Mouse (Mus musculus): ENCODE measurements around the gene Fam81a. TPM values are rescaled to one million over a fixed set of nuclear protein-coding genes. Genes with fewer than 3 reads are reported as not detected.
A peak's percentile ranks its signal among the peaks of the same experiment; 100 is the strongest.

The Fam81a gene
- total RNA-seq, 2 experiments from 2014 or later, result 194 to 203 TPM

DNA sequence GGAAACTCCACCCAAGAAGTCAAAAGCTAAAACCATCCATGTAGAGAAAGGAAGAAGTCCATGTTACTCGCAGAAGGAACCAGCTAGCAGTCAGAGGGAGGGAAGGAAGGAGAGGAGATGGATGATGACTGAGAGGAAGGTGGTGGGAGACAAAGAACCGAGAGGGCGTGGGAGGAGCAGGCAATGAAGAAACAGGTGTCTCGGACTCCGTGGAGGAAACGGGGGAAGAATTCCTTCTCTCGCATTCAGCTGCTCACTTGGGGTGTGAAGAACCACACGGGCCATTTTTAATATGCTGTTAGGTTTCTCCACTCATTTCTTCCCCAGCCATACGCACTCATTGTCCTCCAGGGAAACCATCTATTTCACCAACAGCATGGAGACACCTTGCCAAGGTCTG is 8.1 kb downstream of the Fam81a start:
- intact Hi-C loops (cut with DNase I), result no loop called here
- peak in 1 of 2 experiments; percentile 29 for DNase-seq (ENCODE audit: low spot score in 2 of 2)

DNA sequence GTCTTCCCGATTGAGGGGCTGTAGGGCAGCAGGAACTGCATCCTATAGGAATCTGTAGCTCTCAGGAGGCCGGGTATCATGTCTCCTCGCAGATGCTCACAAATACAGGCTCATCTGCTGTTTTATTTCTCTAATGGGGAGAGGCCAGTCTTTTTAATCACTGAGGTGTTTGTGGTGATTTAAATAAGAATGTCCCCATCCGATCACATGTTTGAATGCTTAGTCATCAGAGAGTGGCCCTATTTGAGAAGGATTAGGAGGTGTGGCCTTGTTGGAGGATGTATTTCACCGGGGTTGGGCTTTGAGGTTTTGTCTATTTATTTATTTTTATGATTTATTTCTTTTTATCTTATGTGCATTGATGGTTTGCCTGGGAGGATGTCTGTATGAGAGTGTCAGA is 11.6 kb downstream of the Fam81a start:
- no peak for DNase-seq (ENCODE audit: low spot score in 2 of 2)
- intact Hi-C loops (cut with DNase I), result no loop called here

DNA sequence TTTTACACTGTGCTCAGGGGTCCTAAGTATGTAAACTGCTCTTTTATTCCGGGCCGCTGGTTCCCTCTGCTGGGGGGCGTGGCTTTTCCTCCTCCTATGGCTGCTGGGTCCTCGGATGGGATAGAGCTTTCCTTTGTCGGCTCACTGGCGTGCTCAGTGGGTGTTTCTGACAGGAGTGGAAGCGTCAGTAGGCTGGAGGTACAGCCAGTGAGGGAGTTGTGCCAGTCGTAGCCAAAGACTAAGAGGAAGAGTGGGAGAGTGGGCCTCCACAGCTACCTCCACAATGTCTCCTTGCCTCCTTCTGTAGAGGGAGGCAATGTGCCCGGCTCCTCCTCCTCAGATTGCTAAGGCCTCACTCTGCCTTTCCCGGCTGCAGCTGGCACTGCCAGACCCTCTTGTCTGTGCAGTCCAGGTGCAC is 30.5 kb downstream of the Fam81a start:
- intact Hi-C loops (cut with DNase I), result no loop called here
- no peak for DNase-seq (ENCODE audit: low spot score in 2 of 2)

DNA sequence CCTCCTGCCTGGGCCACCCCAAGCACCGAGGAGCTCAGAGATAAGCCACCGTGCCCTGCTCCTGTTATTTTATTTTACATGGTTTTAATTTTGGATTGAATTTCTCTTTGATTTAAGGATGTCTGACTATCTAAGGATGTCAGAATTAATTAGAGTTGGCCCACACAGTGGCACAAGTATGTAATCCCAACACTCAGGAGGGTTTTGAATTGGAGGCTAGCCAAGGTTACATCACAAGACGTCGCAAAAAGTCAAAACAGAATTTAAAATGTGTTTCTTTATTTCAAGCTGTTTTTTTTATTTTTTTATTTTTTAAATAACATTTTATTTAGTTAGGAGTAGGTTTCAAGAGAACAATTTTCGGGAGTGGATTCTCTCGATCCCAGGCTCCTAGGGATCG is 31.5 kb downstream of the Fam81a start:
- no peak for DNase-seq (ENCODE audit: low spot score in 2 of 2)
- intact Hi-C loops (cut with DNase I), result no loop called here

DNA sequence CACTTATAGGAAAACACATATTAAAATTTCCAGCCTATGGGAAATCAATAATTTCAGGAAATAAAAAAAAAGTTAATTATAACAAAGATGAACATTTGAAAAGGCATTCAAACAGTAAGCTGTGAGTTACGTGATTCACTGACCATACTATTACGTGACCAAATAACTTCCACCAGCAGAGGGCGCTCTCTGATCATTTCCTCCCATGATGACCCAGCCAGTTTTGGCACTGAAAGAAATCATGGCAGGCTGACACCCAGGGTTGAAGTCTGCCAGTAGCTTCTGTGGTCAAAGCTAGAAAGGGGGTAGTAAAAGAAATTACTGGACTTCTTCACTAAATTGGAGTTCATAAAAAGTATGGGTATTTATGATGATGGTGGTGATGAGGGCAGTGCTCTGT is 33.1 kb downstream of the Fam81a start:
- intact Hi-C loops (cut with DNase I), result loop anchor here (2.0 to 10.0 kb wide), 2 partner anchors 284 to 396 kb away; partner anchors contain the start of gene Rnf111
- DNase-seq (ENCODE audit: low spot score in 2 of 2), result peak; percentile 87 to 92

DNA sequence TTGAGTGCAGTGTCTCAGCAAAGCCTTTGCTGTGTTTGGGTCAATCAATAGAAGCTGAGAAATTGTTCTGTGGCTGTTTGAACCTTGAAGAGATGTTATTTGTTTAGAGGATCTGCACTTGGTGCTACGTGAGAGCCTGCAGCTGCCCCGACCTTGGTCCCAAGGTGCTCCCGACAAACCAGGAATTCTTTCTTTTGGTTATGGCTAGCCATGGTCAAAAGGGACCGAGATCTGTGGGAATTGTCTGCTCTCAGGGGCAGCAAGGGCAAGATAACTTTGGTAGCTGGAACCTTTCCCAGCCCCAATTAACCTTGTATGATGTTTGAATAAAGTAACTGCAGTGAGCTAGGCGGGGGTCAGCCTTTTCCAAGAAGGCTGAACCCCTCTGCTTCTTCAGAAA is 34.2 kb downstream of the Fam81a start:
- intact Hi-C loops (cut with DNase I), result loop anchor here (2.0 to 10.0 kb wide), 2 partner anchors 285 to 397 kb away; partner anchors contain the start of gene Rnf111
- no peak for DNase-seq (ENCODE audit: low spot score in 2 of 2)

DNA sequence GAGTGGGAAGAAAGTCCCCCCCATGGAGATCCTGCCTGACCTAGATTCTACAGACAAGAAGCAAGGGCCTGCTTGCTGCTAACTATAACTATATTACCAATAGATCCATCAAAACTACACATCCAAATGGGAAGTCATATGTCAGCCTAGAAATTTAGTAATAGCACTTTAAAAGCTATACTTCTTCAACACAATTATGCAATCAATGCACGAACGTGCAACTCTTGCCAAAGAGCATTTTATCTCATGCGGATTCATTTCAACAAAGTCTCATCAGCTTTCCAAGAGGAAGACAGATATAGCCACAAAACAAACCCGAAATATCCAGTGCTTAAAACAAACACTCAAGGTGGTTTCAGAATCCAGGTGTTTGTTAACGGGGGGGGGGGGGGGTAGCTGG is 36.8 kb downstream of the Fam81a start:
- DNase-seq (ENCODE audit: low spot score in 2 of 2), result peak in 1 of 2 experiments; percentile 62
- intact Hi-C loops (cut with DNase I), result loop anchor here (10.0 kb wide), 1 partner anchor 399 kb away; the partner anchor contains the start of gene Rnf111

DNA sequence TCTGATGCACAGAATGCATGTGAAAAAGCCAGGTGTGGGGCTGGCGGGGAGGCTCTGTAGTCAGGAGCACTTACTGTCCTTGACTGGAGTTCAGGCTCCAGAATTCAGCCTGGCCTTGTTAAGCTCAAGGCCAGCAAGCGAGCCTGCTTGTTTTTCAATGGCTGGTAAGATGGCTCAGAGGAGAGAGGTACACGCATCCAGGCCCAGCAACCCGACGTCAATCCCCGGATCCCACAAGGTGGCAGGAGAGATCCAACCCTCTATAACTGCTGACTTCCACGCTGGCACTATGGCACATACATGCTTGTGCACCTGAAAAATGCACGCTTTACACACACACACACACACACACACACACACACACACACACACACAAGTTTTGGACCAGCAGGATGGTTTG is 39.3 kb downstream of the Fam81a start:
- intact Hi-C loops (cut with DNase I), result loop anchor here (10.0 kb wide), 1 partner anchor 402 kb away; the partner anchor contains the start of gene Rnf111
- DNase-seq (ENCODE audit: low spot score in 2 of 2), result no peak

DNA sequence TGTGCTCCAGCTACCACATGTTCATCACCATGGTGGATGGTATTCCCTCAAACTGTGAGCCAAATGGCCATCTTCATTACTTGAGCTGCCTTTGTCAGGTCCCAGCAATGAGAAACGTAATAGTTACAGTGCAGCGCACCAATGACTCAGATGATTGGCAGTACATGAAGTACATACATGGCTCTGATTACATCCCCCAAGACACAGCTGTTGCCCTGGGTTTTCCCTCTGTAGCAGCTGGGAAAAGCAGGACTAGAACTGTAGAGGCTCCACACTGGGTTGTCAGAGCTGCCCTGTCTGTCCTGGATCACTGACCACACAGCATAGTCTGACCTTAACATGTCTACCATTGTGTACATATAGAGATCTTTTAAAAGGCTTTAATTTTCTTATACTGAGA is 44.8 kb downstream of the Fam81a start:
- no peak for DNase-seq (ENCODE audit: low spot score in 2 of 2)
- intact Hi-C loops (cut with DNase I), result no loop called here

DNA sequence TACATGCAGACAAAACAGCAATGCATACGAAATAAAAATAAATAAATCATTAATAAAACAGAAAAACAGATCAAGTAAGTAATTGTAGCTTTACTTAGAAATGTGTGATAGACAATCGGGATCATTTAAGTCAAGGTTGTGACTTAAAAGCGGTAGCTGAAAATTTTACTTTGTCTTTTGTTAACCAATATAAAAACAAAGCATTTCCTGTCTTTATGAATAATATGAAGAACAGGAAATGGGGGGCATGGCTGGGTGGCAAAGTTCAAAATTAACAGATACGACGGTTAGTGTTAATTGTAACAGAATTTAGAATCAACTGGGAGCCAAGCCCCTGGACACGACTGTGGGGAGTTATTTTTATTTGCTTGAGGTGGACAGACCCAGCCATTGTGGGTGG is 47.3 kb downstream of the Fam81a start:
- no peak for DNase-seq (ENCODE audit: low spot score in 2 of 2)
- intact Hi-C loops (cut with DNase I), result no loop called here

DNA sequence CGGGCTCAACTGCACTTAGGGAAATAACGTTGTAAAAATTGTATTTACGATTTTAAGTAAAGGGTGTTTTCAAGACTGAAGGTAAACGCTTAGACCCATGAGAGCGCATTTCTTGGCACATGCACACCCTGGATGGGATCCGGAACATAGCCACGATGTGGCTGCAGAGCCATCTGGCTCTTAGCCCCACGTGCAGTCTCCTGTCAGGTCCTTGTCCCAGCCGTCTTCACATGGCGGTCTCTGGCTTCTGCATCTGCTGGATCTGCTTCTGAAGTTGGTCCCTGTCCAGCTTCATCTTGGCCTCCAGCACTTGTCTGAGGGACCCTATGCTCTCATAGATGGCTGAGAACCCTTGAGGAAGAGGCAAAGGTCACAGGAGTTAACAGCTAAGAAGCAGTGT is 51.8 kb downstream of the Fam81a start:
- intact Hi-C loops (cut with DNase I), result no loop called here
- no peak for DNase-seq (ENCODE audit: low spot score in 2 of 2)

DNA sequence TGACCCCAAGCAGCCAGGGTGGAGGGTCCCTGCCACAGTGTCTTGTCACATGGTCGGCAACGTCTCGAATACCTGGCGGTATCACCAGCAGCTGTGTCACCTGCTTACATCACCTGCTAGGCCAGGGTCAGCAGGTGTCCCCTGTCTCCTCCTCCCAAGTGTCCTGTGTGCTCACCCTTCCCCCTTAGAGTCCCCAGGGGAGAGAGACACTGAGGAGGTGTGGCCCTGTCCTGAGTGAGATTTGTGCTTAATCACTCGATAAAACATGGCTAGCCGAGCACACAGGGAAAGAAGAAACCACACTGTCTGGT is 53.6 kb downstream of the Fam81a start:
- intact Hi-C loops (cut with DNase I), result no loop called here
- DNase-seq (ENCODE audit: low spot score in 2 of 2), result no peak

DNA sequence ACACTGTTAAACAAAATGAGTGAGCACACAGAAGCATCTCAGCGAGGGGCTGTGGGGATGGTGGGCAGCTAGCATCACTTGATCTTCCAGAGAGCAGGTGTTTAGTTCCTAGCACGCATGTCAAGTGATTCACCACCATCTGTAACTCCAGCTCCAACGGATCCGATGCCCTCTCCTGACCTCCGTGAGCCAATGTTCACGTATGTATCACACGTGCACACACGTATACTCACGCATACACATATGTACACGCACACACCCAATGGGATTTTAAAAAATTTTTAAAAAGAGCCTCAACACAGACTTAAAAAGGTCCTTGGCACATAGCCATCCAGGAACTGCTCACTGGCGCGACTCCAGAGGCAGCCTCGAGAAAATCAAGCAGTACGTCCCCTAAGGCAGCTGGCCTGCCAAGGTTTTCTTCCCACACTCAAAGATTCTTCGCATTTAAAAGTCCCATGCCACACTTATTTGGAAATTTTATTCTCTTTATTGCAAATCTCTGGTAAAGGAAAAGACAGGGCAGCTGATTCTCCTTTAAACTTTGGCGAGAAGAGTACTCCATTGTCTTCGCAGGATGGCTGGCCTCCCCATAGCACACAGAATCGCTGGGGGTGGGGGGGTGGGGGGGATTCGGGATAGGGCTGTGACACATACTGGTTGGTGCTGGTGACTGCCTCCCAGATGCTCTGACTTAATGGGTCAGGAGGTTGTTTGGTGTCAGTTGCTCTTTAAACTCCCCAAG is 54.1 kb downstream of the Fam81a start:
- peak; percentile 74 to 82 for DNase-seq (ENCODE audit: low spot score in 2 of 2)
- intact Hi-C loops (cut with DNase I), result no loop called here

DNA sequence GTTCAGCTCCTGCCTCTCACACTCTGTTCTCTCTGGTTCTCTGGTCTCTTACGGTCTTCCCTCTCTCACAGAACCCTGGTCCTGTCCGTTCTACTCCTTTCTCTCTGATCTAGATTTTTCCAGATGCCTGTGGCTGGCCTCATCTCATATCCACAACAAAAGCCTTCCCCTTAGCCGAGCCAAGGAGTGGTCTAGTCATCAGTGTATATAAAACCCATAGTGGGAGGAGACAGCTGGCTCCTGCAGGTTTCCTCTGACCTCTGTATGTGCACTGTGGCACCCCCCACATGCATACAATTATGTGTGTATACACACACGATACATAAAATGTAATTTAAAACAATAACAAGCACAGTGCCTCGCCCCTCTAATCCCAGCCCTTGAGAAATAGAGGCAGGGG is 55.0 kb downstream of the Fam81a start:
- intact Hi-C loops (cut with DNase I), result no loop called here
- no peak for DNase-seq (ENCODE audit: low spot score in 2 of 2)

DNA sequence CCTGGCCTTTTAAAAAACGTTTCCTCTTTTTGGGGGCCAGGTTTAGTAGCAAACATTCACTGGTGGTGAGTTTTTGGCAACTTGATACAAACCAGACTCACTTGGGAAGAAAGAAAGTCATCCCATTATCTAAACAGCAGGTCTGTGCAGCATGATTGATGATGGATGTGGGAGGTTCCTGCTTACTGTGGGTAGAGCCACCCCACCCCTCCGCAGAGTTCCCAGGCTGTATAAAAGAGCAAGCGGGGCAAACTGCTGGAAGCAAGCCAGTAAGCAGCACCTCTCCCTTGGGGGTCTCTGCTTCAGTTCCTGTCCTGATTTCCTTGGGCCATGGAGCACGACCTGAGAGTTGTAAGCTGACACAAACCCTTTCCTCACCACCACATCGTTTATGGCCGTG is 56.3 kb downstream of the Fam81a start:
- intact Hi-C loops (cut with DNase I), result no loop called here
- no peak for DNase-seq (ENCODE audit: low spot score in 2 of 2)

DNA sequence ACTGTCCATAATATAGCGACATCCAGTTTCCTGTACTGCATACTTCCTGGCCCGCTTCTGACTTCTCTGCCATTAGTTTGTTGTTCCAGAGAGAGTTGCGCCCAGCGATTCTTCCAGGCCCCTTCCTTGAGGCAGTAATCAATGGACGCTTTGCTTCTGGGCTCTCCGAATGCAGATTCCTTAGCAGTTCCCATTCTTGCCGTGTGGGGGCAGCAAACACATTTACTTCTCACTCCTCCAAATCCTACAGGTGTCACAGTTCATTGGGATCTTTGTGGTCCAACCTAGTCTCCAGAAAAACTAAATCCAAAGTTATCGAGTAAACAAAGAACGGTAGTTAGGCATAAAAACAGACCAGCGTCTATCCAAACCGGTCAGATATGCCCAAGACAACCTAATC is 58.3 kb downstream of the Fam81a start:
- intact Hi-C loops (cut with DNase I), result no loop called here

DNA sequence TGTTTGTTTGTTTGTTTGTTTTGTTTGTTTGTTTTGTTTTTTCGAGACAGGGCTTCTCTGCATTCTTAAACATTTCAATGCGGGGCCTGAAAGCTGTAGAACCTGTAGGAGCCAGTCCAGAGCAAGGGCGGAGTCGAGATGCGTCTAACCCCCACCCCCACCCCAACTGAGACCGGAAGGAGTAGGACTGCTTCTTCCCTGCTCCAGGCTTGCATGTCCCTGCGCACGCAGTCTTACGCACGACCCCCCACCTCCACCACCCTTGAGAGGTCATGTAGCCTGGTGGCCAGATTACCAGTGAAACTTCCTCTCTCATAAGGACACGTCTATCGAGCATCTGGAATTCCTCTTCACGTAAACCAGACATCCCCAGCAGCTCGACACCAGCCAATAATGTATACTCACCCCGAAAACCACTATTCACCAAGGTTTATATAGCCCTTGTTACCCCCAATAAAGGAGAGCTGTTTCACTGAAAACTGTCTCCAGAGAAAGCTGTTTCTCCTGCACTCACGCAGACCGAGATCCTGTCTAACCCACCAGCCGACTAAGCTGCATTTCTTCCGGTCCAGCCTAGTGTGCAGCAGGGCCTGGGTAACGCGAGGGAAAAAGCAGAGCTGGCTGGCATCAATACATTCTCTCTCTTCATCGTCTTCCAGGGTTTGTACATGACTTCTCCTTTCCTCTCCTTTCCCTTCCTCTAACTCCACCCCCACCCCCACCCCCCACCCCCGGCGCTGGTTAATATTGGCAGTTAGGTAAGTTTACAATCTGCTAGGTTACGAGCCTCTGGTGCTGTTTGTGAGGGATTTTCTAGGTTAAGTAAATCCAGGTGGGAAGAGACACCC is 59.8 kb downstream of the Fam81a start:
- intact Hi-C loops (cut with DNase I), result no loop called here
- no peak for DNase-seq (ENCODE audit: low spot score in 2 of 2)

More for the DNA sequence above, 58.3 kb downstream of the Fam81a start:
- DNase-seq (ENCODE audit: low spot score in 2 of 2), result peak; percentile 75 to 81

DNA sequence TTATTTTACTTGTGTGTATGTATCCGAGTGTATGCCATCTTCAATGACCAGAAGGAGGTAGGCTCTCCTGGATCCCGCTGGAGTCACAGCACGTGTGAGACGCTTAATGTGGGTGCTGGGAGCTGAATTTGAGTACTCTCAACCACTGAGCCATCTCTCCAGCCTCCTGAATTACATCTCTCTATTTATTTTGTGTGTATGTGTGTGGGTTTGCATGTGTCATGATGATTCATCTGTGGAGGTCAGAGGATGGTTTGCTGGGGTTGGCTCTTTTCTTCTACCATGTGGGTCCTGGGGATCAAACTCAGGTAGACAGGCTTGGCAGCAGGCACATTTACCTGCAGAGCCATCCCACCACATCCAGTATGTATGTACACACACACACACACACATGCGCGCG is 60.6 kb downstream of the Fam81a start:
- DNase-seq (ENCODE audit: low spot score in 2 of 2), result no peak
- intact Hi-C loops (cut with DNase I), result no loop called here

DNA sequence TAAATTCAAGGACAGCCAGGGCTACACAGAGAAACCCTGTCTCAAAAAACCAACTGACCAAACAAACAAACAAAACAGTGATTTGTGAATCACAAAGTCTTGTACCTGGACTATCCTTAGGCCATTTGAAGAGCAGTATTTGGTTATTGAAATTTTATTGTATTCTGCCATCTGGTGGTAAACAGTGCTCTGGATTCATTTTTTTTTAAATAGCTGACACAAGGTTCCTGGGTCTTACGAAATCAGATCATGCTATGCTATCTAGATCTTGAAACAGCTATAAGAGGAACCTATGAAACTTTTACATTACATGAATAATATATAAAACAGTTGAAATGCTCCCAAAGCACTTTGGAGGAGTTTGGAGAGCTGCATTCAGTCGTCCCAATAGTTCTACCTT is 61.4 kb downstream of the Fam81a start:
- intact Hi-C loops (cut with DNase I), result no loop called here
- DNase-seq (ENCODE audit: low spot score in 2 of 2), result no peak

DNA sequence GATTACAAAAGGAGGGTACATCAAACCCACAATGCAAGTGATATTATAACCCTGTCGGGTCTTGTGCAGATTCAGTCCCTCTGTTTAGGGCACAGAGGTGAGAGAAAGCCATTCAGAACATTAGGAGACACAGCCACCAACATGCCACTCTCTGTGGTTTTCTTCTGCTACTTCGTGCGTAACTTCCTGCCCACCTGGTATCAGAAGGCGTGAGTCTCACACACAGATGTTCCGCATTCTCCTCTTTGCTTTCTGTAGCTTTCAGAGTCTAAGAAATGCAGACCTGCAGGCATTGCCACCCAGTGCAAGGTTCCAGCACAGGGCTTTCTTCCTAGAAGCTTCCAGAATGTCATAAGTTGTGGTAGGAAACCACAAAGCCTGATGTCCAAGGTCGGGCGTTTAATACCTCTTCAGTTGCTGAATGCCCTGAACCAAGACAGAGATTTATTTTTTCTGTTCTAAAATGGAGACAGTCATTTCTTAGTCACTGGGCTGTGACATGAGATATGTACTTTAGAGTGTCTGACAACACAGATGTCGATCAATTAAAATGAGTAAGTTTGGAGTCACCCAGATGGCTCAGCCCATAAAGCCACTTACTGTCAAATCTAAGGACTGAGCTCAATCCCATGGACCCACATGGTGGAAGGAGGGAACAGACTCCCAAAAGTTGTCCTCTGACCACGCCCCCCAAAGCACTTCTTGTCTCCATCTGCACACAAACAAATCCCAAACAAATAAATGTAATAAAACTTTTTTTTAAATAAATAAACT is 62.1 kb downstream of the Fam81a start:
- intact Hi-C loops (cut with DNase I), result no loop called here
- DNase-seq (ENCODE audit: low spot score in 2 of 2), result no peak
